Mouse (Mus musculus) megakaryocyte, embryonic 14.5 days (primary cell): ENCODE measurements at regions not wholly inside any gene's neighbourhood (a gene's known extent, or its start where the extent isn't known, plus 50 kb on each side); places are given as distances from the start of the nearest gene placed in this dataset.

Experiments used
- H3K27me3 ChIP-seq: replicated peaks from 2 replicates; pipeline ENCODE3; 2012; ENCODE audit warnings: inconsistent platforms
- H3K36me3 ChIP-seq: replicated peaks from 2 replicates; pipeline ENCODE3; 2012; ENCODE audit warnings: low read length, inconsistent platforms, mixed read lengths
- H3K4me1 ChIP-seq: 2 replicates; pipeline ENCODE4 v1.6.1; 2012; ENCODE audit warnings: inconsistent platforms
- H3K4me3 ChIP-seq: replicated peaks from 2 replicates; pipeline ENCODE3; 2012; ENCODE audit warnings: moderate library complexity, mild to moderate bottlenecking, inconsistent platforms
- H3K9me3 ChIP-seq: 2 replicates; pipeline ENCODE4 v1.6.1; 2012; ENCODE audit warnings: inconsistent platforms
- FLI1 ChIP-seq: IDR thresholded peaks from 2 replicates; pipeline ENCODE4 v1.6.1; 2012; ENCODE audit warnings: low read length, inconsistent platforms, mixed read lengths
- GATA1 ChIP-seq: IDR thresholded peaks from 3 replicates; pipeline ENCODE4 v1.6.1; 2012; ENCODE audit warnings: mixed read lengths, low read length, inconsistent platforms, borderline replicate concordance

DNA sequence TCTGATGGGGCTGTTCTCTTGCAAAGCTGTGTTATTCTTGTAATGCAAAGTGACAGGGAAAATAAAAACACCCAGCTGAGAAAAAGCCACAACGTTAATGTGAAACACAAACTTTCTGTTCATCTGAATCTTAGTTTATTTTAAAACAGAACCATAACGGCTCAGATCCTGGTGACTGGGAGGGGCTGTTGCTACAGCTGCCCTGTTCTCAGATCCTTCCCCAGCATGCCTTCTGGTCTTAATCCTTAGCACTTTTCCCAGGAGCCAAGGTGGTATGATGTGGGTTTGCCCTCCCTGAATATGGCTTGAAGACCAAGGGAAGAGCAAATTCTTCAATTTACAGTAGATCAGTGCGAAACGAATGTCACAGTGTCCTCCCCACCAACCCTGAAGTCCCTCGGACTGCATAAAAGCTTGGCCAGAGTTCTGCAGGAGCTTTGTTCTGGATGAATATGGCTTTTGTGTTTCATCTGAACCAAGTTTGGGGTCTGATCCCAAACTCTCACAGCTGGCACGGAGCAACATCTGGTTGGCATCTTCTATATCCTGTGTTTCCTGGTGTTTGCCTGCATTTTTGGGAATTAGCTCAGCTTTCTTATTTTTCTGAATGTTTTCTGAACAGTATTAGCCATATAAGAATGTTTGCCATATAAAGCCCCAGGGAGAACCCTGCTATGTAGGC lies 686.9 kb downstream of the Dhx35 start:
- H3K9me3 ChIP-seq, result peaks cover 24% of the 10 kb centered on the region
- H3K27me3 ChIP-seq, result no peaks in the 10 kb centered on the region
- H3K4me3 ChIP-seq, result no peak overlapping the region
- TF ChIP-seq FLI1 (no peak), GATA1 (no peak)
- no peaks in the 10 kb centered on the region for H3K36me3 ChIP-seq
- H3K4me1 ChIP-seq, result no peaks in the 10 kb centered on the region

DNA sequence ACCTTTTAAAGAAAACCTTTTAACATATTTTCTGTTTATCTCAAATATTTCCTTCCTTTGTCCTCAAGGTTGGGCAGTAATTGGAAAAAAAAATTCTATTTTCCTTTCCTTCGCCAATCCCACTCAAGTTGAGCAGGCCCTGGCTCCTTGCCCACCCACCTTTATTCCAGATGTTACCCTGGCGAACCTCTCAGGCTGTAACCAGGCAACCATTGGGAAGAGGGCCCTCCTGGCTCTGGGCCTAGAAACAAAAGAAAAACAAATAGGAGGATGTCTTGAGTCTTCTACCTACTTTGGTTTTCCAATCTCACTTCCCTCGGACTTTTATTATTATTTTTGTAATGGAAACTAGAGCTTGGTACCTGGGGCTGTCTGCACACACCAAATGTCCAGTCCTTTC lies 696.5 kb downstream of the Dhx35 start:
- Histone ChIP-seq H3K4me3 (no peak overlapping the region), H3K9me3 (peaks cover 20% of the 10 kb centered on the region), H3K36me3 (no peaks in the 10 kb centered on the region), H3K27me3 (no peaks in the 10 kb centered on the region), H3K4me1 (no peaks in the 10 kb centered on the region)
- TF ChIP-seq GATA1 (no peak), FLI1 (no peak)

DNA sequence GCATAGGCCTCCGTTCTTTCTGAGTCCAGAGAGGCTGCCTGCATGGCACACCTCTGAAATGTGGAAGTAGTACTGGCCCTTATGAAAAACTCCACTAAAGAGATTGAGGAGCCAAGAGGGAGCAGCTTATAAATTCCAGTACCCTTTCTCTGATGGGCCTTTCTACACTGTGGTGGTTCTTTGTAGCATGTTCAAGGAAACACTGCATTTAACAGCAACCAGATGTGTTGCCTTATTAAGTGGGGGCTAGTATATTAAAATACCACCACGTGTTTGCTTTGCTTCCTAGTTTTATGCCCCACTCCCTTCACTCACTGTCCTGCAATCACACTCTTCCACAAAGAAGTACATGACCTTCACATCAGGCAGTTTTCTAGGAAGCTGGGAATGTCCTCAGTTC lies 704.1 kb downstream of the Dhx35 start:
- Histone ChIP-seq H3K4me1 (no peaks in the 10 kb centered on the region), H3K27me3 (no peaks in the 10 kb centered on the region), H3K9me3 (peaks cover 34% of the 10 kb centered on the region), H3K4me3 (no peak overlapping the region), H3K36me3 (no peaks in the 10 kb centered on the region)
- TF ChIP-seq FLI1, result no peak
- TF ChIP-seq GATA1, result no peak

DNA sequence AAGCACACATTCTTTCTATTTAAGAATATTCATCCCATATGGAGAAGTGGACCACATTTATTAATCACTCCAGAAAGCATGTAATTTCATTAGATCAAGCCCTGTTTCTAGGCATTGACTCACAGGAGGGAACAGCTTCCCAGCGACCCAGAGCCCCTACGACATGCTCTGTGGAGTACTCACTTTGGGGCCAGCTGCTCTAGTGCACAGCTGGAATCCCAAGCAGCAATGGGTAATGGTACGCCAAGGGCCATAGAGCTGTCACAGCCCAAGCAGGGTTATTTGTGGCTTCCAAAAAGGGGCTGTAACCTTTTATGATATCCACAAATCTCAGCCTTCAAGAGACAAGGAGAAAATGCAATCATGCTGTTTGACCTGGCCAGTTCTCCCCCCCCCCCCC lies 706.4 kb downstream of the Dhx35 start:
- Histone ChIP-seq H3K4me1 (no peaks in the 10 kb centered on the region), H3K4me3 (no peak overlapping the region), H3K36me3 (no peaks in the 10 kb centered on the region), H3K9me3 (peaks cover 27% of the 10 kb centered on the region), H3K27me3 (no peaks in the 10 kb centered on the region)
- no peak for TF ChIP-seq GATA1
- TF ChIP-seq FLI1, result no peak

DNA sequence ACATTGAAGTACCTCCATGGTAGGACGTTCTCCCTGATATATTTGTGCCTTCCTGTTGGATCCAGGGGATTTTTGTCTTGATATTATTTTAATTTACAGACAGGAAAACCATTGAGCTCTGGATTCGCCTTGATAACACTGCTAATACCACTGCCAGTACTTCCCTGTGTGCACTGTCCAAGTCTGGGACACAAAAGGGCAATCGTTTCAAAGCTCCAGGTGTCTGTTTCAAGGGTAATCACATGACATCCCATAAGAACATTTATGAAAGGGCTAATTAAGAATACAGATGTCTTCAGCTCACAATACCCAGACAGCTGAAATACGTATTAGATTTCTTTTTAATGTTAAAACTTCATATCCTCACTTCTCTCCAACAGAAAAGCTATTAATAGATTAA lies 724.5 kb downstream of the Dhx35 start:
- Histone ChIP-seq H3K36me3 (no peaks in the 10 kb centered on the region), H3K4me1 (no peaks in the 10 kb centered on the region), H3K9me3 (peaks cover 4% of the 10 kb centered on the region; the same call in 1 of the 2 replicates), H3K27me3 (no peaks in the 10 kb centered on the region), H3K4me3 (no peak overlapping the region)
- TF ChIP-seq GATA1 (no peak), FLI1 (no peak)

DNA sequence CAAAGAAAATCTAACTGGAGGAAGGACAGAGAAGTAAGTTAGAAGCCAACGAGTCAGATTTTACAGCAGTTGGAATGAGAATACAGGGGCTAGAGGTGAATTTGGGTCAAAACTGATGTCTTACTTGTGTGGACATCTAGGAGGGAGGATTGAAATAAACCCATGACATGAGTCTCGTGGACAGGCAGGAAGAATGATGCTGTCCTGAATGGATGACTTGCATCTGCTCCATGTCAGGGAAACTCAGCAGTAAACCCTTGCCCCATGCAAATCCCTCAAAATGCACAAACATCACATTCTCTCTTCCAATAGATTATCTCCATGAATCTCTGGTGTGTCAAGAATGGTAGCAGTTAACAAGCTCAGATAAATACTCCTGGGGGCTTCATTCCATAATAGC lies 729.1 kb downstream of the Dhx35 start:
- Histone ChIP-seq H3K4me1 (no peaks in the 10 kb centered on the region), H3K9me3 (0 out of 2 replicates have a peak, but pooled peaks cover 6% of the 10 kb centered on the region), H3K36me3 (no peaks in the 10 kb centered on the region), H3K27me3 (no peaks in the 10 kb centered on the region), H3K4me3 (no peak overlapping the region)
- TF ChIP-seq FLI1 (no peak), GATA1 (no peak)

DNA sequence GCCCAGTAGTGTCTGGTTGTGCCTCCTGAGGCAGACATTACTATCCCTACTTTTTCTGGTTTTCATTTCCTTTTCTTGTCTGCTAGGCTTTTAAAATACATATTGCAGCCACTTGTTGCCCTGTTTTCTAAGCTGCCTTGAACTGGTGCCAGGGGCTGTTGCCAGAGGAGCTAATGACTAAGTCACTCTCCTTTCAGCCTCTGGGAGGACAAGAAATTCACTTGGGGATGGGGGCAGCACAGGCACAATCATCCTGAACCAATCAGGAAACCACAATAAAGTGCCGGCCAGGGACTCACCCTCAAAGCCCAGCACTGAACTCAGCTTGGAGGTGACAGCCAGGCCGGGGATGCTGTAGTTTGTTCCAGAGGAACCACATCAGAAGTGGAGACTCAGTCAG lies 740.3 kb downstream of the Dhx35 start:
- peaks cover 30% of the 10 kb centered on the region for H3K9me3 ChIP-seq
- H3K36me3 ChIP-seq, result no peaks in the 10 kb centered on the region
- no peaks in the 10 kb centered on the region for H3K27me3 ChIP-seq
- no peak overlapping the region for H3K4me3 ChIP-seq
- no peak for TF ChIP-seq GATA1
- TF ChIP-seq FLI1, result no peak
- no peaks in the 10 kb centered on the region for H3K4me1 ChIP-seq

DNA sequence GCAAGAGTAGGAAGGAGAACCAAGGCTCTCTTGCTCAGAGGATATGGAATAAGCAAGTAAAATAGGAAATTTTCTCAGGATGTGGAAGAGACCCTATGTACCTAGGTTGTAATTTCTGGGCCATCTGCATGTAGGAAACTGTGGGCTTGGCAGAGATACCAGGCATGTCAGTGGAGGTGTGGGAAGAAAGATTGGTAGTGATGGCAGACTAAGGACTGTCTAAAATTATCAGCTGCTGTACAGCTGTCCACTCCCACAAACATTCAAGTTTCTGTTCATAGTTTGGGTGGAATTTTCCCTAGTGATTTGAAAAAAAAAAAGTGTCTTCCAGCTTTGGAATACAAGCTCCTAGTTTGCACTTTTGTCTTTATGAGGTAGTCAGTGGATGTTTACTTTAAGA lies 744.7 kb downstream of the Dhx35 start:
- Histone ChIP-seq H3K27me3 (no peaks in the 10 kb centered on the region), H3K9me3 (peaks cover 35% of the 10 kb centered on the region), H3K4me3 (no peak overlapping the region), H3K36me3 (no peaks in the 10 kb centered on the region), H3K4me1 (no peaks in the 10 kb centered on the region)
- TF ChIP-seq GATA1 (no peak), FLI1 (no peak)

DNA sequence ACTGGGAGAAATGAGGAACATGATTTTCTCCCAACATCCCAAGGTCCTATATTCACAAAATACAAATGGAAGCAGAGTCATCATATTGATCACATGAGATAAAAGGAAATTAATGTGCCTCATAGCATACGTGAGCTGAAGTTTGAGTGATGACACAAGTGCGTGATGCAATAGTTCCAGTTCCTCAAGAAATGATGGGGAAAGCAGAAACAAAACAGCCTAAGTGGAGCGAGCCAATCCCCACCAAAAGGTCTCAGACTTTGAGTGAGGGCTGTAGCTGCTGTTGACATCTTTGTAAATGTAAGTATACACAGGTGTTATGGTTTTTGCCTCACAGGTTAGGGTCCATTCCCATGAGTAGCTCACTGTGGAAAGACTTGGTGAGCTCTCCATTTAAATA lies 763.0 kb downstream of the Dhx35 start:
- no peaks in the 10 kb centered on the region for H3K4me1 ChIP-seq
- H3K36me3 ChIP-seq, result no peaks in the 10 kb centered on the region
- peaks cover 12% of the 10 kb centered on the region; the same call in 1 of the 2 replicates for H3K9me3 ChIP-seq
- no peak overlapping the region for H3K4me3 ChIP-seq
- TF ChIP-seq FLI1, result no peak
- no peak for TF ChIP-seq GATA1
- no peaks in the 10 kb centered on the region for H3K27me3 ChIP-seq

DNA sequence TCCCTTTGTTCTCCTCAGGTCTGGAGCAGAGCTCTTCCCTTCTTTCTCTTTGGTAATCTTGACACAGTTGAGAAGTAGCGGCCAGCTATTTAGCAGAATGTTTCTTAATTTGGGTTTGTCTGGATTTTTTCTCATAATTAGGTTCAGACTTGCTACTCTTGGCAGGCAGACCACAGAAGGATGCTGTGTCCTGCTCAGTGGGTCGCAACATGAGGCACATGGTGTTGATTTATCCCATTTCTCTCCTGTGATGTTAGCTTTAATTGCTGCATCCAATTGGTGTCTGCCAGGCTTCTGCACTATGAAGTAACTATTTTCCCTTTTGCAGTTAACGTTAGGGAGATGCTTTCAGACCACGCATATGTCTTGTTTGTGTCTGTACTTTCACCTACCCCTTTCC lies 768.7 kb downstream of the Gm826 start:
- TF ChIP-seq FLI1 (no peak), GATA1 (no peak)

More for the DNA sequence above, 768.7 kb downstream of the Gm826 start:
- no peak overlapping the region for H3K4me3 ChIP-seq
- H3K9me3 ChIP-seq, result peaks cover 17% of the 10 kb centered on the region
- no peaks in the 10 kb centered on the region for H3K4me1 ChIP-seq
- H3K36me3 ChIP-seq, result no peaks in the 10 kb centered on the region
- no peaks in the 10 kb centered on the region for H3K27me3 ChIP-seq
